Mouse (Mus musculus) activated CD4-positive, CD25-positive, alpha-beta regulatory T cell, adult 4 months (primary cell): ENCODE results near the gene Msantd3. TPM values are rescaled to one million over a fixed set of nuclear protein-coding genes. Genes with fewer than 3 reads are reported as not detected.

Source experiments
- ATAC-seq: one replicate; pipeline ENCODE4 v1.8.0; 2017
- polyA plus RNA-seq, 2 experiments: library from polyadenylated mRNA; unstranded; fragments of 100-300 nt; shearing (Covaris generic); gene quantifications; one replicate each; pipeline ENCODE4 v1.2.1; 2017

The Msantd3 gene
- not detected for polyA plus RNA-seq

DNA sequence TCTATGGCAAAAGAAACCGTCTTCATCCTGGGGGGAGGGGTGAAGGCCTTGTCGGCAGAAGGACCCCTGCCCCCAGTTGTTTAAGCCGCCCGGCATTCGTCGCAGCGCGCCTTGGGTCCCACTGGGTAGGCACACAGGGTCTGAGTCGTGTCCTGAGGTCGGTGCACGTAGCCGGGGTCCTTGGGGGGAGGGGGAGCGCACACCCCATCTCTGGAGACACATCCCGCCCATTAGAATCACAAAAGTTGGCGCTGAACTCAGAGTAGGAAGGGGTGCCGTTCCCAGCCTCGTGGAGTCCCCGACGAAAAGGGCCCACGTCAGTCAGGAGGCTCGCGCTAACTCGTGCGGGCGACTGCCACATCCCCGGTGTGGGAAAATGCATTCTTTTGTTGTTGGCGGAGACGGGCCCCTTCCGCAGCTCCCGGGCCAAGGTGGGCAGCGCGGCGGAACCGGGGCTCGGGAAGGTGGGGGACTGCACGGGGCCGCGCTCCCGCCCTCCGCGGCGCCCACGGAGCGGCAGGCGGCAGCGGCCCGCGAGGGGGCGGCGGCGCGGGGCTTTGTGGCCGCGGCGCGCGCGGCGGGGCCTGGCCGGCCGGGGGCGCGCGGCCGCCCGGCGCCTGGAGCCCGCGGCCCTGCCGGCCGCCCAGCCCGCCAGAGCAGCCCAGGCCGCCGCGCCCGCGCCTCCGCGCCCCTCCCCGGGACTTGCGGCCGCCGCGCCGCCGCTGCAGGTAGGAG, at the start of gene Msantd3:
Msantd3 (plus strand) TSS at position 95 of the 735 bp plus-strand sequence.
- ATAC-seq = no peak

DNA sequence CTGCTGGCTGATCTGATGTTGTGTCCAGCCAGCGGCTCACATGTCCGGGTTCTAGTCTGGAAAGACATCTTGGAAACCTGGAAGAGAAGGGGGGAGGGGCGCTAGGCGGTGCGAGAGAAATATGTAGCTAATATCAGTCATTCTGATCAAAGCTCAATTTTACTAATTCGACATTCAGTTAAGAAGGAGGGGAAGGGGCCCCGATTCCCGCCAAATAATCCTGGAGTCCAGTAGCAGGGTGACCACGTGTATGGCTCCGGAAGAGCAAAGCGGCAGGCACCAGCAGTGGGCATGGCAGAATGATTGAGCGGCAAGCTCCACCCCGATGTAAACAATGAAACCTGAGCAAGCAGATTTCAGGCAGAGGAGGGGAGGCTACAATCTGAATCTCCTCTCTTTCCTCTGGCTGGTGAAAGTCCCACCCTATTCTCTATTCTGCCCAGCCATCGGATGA, 48.4 kb upstream of the Msantd3 start:
- ATAC-seq = no peak

DNA sequence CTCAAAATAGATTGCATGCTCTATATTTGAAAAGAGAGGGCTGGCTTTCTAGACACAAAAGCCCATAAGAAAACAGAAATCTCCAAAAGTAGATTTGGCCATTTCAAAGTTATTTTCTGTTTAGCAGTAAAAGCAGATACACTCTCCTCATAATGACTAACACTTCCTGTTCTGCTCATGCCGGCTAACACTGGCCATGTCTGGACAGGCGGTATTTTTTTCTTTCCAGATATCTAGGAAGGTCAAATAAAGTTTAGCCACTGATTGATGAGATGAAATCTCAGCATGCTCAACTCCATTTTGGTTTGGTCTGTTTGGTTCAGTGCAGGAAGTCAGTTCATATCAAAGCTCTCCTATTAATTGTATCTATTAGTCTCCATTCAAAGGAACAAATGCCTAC, 47.2 kb upstream of the Msantd3 start:
- no peak for ATAC-seq

GRCm38 (mm10) chr4:48510861-48511260, 28.9 kb upstream of the Msantd3 start:
- ATAC-seq = no peak

DNA sequence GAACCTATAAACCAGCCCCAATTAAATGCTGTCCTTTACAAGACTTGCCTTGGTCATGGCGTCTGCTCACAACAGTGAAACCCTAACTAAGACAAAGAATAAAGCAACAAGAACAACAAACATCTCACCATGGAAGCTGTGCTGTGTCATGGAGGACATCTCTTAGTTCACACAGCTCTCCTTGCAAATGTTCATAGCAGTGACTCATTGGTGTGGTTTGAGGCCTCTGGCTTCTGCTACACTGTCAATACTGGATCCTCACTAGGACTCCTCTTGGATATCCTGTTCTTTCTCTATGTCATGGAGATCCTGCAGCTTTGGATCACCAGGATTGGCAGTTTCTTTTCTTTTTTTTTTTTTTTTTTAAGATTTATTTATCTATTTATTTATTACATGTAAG, 10.2 kb upstream of the Msantd3 start:
- no peak for ATAC-seq

DNA sequence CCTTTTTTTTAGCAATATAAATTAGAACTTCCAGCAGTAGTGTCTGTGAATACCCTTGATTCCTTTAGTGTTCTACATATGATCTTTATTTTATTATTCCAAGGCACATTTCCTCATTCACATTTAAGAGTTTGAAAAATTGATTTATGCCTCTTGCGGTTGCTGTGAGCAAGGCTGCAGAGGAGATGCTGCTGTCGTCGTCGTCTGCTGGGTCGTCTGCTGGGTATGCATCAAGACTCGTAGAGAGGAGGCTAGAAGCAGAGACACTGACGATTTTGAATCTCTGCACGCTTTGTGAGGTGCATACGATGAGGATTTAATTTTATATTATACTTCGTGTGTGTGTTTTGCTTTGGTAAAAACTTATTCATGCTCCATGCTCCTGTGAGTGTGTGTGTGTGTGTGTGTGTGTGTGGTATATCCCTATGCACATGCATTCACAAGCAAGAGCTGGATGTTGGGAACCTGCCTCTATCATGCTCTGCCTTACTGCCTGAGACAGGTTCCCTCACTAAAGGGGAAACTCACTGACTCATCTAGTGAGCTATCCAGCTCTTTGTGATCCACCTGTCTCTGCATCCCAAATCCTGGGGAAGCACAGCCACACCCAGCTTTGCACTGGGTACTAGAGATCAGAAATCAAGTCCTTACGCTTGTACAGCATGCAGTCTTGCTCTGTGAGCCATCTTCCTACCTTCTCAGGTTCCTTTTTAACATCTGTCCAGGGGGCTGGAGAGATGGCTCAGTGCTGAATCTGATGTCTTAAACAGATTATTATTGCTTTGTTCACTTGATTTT, 7.7 kb upstream of the Msantd3 start:
- no peak for ATAC-seq

DNA sequence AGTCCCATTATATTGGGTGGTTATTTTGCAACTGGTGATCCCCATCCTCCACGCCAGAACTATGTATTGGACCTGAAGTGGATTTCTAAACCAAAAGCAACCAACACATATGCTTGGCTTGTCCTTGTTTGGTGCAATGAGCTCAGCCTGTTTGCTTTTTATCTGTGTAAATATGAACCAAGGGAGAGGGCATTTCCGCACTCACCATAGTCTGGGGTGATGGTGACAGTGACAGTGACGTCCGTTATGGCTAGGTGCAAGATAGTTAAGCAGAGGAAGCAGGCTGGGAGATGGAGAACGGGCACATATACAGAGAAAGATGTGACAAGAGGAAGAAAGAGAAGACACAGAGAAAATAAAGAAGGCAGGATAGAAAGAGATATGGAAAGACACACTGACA, 3.5 kb upstream of the Msantd3 start:
- no peak for ATAC-seq

- no peak for ATAC-seq
Observed at GRCm38 (mm10) chr4:48537024-48537423, 2.7 kb upstream of the Msantd3 start.

DNA sequence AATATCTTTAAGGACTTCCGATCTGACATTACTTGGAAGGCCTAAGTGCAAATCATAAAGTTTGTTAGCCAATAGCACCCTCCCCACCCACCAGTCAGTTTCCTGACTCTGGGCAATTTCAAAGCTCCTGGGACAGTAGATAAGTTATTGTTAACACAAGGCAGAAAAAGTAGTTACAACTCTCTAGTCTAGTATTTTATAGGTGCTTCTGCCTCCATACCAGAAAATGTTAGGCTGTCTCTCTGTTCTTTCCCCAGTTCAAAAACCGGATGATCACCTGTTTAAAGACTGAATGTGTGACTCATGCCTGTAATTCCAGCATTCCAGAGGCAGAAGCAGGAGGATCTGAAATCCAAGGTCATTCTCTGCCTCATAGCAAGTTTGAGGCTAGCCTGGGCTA, 1.2 kb upstream of the Msantd3 start:
- ATAC-seq = no peak

GRCm38 (mm10) chr4:48540576-48541111, 909 bp downstream of the Msantd3 start:
- ATAC-seq = no peak

DNA sequence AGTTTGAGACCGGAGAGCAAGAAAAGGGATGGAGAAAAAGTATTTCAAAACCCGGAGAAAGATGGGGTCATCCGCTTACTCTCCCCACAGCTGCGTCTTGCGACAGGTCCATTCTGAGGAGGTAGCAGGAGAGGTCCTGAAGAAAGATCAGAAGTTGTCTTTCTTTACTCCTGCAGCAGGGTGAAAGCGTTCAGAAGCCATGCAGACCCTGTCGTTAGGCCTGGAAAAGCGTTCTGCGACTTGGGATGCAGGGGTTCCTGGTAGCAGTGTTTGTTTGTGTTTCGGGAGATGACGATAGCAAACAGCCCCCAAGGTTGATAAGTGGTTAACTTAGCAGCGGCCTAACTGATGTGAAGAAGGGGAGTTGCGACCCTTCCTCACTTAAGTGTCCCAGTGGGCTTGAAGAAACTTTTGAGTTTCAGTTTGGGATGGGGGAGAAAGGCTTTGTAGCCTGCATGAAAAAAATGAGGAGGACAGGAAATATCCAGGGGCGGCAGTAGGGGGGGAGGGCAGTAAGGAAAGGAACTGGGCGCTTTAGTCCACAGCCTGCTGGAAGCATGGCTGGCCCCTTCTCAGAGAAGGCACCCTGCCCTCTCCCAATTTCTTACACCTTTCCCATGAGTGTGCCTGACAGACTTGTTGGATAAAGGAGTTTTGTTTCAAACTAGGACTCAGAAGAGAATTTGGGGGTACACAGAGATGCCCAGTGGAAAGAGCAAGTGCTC, 2.0 kb downstream of the Msantd3 start:
- no peak for ATAC-seq

DNA sequence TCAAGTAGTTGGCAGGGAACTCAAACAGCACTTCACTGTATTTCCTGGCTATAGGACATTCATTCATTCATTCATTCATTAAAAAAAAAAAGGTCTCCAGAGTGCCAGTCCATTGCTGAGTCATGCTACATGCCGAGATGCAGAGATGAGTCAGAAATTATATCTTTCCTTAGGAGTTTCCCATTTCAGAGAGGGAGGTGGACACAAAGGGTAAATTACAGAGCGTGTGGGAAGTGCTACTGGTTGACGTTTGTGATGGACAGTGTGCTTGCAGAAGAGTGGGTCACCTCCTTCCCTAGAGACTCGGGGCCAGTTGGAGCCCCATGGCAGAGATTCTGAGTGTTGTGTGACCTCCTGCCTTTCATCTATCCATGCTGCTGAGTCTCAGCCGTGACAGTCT, 2.6 kb downstream of the Msantd3 start:
- ATAC-seq = no peak

- no peak for ATAC-seq
Observed at GRCm38 (mm10) chr4:48543071-48543865, 3.5 kb downstream of the Msantd3 start.

- no peak for ATAC-seq
Observed at GRCm38 (mm10) chr4:48544141-48544540, 4.4 kb downstream of the Msantd3 start.

DNA sequence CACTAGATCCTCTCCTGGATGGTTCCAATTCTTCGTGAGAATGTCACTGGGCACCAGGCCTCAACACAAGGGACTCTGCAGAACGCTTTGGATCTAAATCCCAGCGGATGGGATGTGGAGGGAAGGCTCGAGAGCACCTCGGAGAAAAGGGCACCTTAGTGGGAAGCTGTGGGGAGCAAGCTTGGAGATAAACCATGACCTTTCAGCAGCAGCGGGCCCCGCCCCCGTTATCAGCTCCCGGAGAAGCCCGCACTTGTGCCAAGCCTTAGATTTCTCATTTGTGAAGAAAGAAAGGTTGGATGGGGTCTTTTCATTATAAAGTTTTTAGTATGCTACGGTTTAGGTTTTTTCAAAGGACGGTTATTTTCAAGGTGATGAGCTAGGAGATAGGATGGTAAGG, 6.2 kb downstream of the Msantd3 start:
- no peak for ATAC-seq

GRCm38 (mm10) chr4:48546568-48547496, 7.1 kb downstream of the Msantd3 start:
- ATAC-seq = no peak

DNA sequence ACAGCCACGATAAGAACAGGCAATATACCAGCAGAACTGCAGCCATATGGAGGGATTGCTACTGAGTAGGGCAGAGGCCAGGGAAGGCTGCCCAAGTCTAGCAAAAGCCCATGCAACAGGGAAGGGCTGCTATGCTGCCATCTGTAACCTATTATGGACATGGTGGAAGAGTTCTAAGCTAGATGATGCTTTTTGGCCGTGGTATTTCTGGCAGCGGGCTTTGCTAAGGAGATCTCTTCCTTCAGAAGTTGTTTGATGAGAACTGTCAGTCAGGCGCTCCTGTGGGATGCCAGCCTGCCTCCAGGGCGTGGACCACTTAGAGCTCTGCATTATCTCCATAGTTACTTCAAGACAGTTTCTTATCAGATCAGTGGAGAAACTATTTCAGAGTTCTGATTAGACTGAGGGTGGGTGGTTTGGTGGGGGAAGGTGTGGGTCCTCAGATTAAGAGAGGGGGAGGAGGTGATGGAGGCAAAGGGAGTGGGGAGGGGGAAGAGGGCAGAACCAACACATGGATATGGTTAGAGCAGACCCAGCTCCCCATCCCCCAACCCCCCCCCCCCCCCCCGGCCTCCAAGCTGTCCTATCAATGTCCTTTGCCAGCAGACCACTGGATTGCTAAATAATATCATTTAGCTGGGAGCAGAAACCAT, 8.8 kb downstream of the Msantd3 start:
- no peak for ATAC-seq

GRCm38 (mm10) chr4:48549661-48550060, 9.9 kb downstream of the Msantd3 start:
- no peak for ATAC-seq

GRCm38 (mm10) chr4:48552486-48553064, 12.8 kb downstream of the Msantd3 start:
- no peak for ATAC-seq

- ATAC-seq = no peak
Observed at GRCm38 (mm10) chr4:48554132-48554531, 14.4 kb downstream of the Msantd3 start.
